Mouse (Mus musculus): ENCODE measurements around the gene Cop1. TPM values are rescaled to one million over a fixed set of nuclear protein-coding genes. Genes with fewer than 3 reads are reported as not detected.

Cop1 gene
- polyA plus RNA-seq, 1 experiment from 2014 or later, result 62.4 TPM

- Histone ChIP-seq H3K27me3 (ENCODE audit: control insufficient read depth, insufficient read depth, low read length) (no peaks in the 10 kb centered on the region), H3K27ac (ENCODE audit: low read depth, low read length) (no peak overlapping the region), H3K4me2 (no peak overlapping the region), H3K36me3 (ENCODE audit: control insufficient read depth, insufficient read depth, low read length) (no peaks in the 10 kb centered on the region), H3K4me3 (ENCODE audit: low read depth, low read length) (no peak overlapping the region), H3K9me3 (replicated peaks; ENCODE audit: control insufficient read depth, low read length) (no peaks in the 10 kb centered on the region), H3K9ac (ENCODE audit: low read depth, low read length) (no peak overlapping the region), H3K4me1 (ENCODE audit: control insufficient read depth, insufficient read depth, low read length) (no peaks in the 10 kb centered on the region)
- ATAC-seq (replicated peaks; ENCODE audit: insufficient number of reproducible peaks, low FRiP score, low TSS enrichment), result no peak
- WGBS (ENCODE audit: insufficient replicate concordance), result 63% methylated on average over 1 of the region's 1 CpGs
Measured at GRCm38 (mm10) chr1:159382218-159382617, 150.1 kb downstream of the Cop1 start.

GRCm38 (mm10) chr1:159382916-159383315 is 150.8 kb downstream of the Cop1 start:
- H3K4me3 ChIP-seq (ENCODE audit: low read depth, low read length), result no peak overlapping the region
- H3K27me3 ChIP-seq (ENCODE audit: control insufficient read depth, insufficient read depth, low read length), result no peaks in the 10 kb centered on the region
- H3K27ac ChIP-seq (ENCODE audit: low read depth, low read length), result no peak overlapping the region
- WGBS (ENCODE audit: insufficient replicate concordance), result 80% methylated on average over 2 of the region's 2 CpGs
- no peaks in the 10 kb centered on the region for H3K4me1 ChIP-seq (ENCODE audit: control insufficient read depth, insufficient read depth, low read length)
- H3K36me3 ChIP-seq (ENCODE audit: control insufficient read depth, insufficient read depth, low read length), result no peaks in the 10 kb centered on the region
- ATAC-seq (replicated peaks; ENCODE audit: insufficient number of reproducible peaks, low FRiP score, low TSS enrichment), result no peak
- no peaks in the 10 kb centered on the region for H3K9me3 ChIP-seq (replicated peaks; ENCODE audit: control insufficient read depth, low read length)
- H3K4me2 ChIP-seq, result no peak overlapping the region
- no peak overlapping the region for H3K9ac ChIP-seq (ENCODE audit: low read depth, low read length)

GRCm38 (mm10) chr1:159386458-159386857 is 154.3 kb downstream of the Cop1 start:
- no peaks in the 10 kb centered on the region for H3K27me3 ChIP-seq (ENCODE audit: control insufficient read depth, insufficient read depth, low read length)
- no peak overlapping the region for H3K27ac ChIP-seq (ENCODE audit: low read depth, low read length)
- no peaks in the 10 kb centered on the region for H3K4me1 ChIP-seq (ENCODE audit: control insufficient read depth, insufficient read depth, low read length)
- H3K4me2 ChIP-seq, result no peak overlapping the region
- H3K36me3 ChIP-seq (ENCODE audit: control insufficient read depth, insufficient read depth, low read length), result no peaks in the 10 kb centered on the region
- H3K9ac ChIP-seq (ENCODE audit: low read depth, low read length), result no peak overlapping the region
- 42% methylated on average over 5 of the region's 5 CpGs for WGBS (ENCODE audit: insufficient replicate concordance)
- ATAC-seq (replicated peaks; ENCODE audit: insufficient number of reproducible peaks, low FRiP score, low TSS enrichment), result no peak
- no peaks in the 10 kb centered on the region for H3K9me3 ChIP-seq (replicated peaks; ENCODE audit: control insufficient read depth, low read length)
- no peak overlapping the region for H3K4me3 ChIP-seq (ENCODE audit: low read depth, low read length)

- no peak overlapping the region for H3K9ac ChIP-seq (ENCODE audit: low read depth, low read length)
- H3K27me3 ChIP-seq (ENCODE audit: control insufficient read depth, insufficient read depth, low read length), result no peaks in the 10 kb centered on the region
- no peak overlapping the region for H3K4me2 ChIP-seq
- H3K27ac ChIP-seq (ENCODE audit: low read depth, low read length), result no peak overlapping the region
- no peaks in the 10 kb centered on the region for H3K4me1 ChIP-seq (ENCODE audit: control insufficient read depth, insufficient read depth, low read length)
- 81% methylated on average over 13 of the region's 13 CpGs for WGBS (ENCODE audit: insufficient replicate concordance)
- no peaks in the 10 kb centered on the region for H3K9me3 ChIP-seq (replicated peaks; ENCODE audit: control insufficient read depth, low read length)
- no peaks in the 10 kb centered on the region for H3K36me3 ChIP-seq (ENCODE audit: control insufficient read depth, insufficient read depth, low read length)
- ATAC-seq (replicated peaks; ENCODE audit: insufficient number of reproducible peaks, low FRiP score, low TSS enrichment), result no peak
- no peak overlapping the region for H3K4me3 ChIP-seq (ENCODE audit: low read depth, low read length)
Measured at GRCm38 (mm10) chr1:159388565-159389024, 156.5 kb downstream of the Cop1 start.

GRCm38 (mm10) chr1:159390049-159390448 is 157.9 kb downstream of the Cop1 start:
- no peak overlapping the region for H3K27ac ChIP-seq (ENCODE audit: low read depth, low read length)
- no peak overlapping the region for H3K4me2 ChIP-seq
- H3K4me1 ChIP-seq (ENCODE audit: control insufficient read depth, insufficient read depth, low read length), result no peaks in the 10 kb centered on the region
- no peak for ATAC-seq (replicated peaks; ENCODE audit: insufficient number of reproducible peaks, low FRiP score, low TSS enrichment)
- H3K4me3 ChIP-seq (ENCODE audit: low read depth, low read length), result no peak overlapping the region
- no peaks in the 10 kb centered on the region for H3K9me3 ChIP-seq (replicated peaks; ENCODE audit: control insufficient read depth, low read length)
- WGBS (ENCODE audit: insufficient replicate concordance), result 18% methylated on average over 14 of the region's 14 CpGs
- H3K9ac ChIP-seq (ENCODE audit: low read depth, low read length), result no peak overlapping the region
- no peaks in the 10 kb centered on the region for H3K36me3 ChIP-seq (ENCODE audit: control insufficient read depth, insufficient read depth, low read length)
- H3K27me3 ChIP-seq (ENCODE audit: control insufficient read depth, insufficient read depth, low read length), result no peaks in the 10 kb centered on the region

GRCm38 (mm10) chr1:159392667-159393066 is 160.5 kb downstream of the Cop1 start:
- Histone ChIP-seq H3K9me3 (replicated peaks; ENCODE audit: control insufficient read depth, low read length) (no peaks in the 10 kb centered on the region), H3K4me1 (ENCODE audit: control insufficient read depth, insufficient read depth, low read length) (no peaks in the 10 kb centered on the region), H3K36me3 (ENCODE audit: control insufficient read depth, insufficient read depth, low read length) (no peaks in the 10 kb centered on the region), H3K4me2 (no peak overlapping the region), H3K9ac (ENCODE audit: low read depth, low read length) (no peak overlapping the region), H3K4me3 (ENCODE audit: low read depth, low read length) (no peak overlapping the region), H3K27me3 (ENCODE audit: control insufficient read depth, insufficient read depth, low read length) (no peaks in the 10 kb centered on the region), H3K27ac (ENCODE audit: low read depth, low read length) (no peak overlapping the region)
- ATAC-seq (replicated peaks; ENCODE audit: insufficient number of reproducible peaks, low FRiP score, low TSS enrichment), result no peak
- 63% methylated on average over 8 of the region's 8 CpGs for whole genome bisulfite sequencing (ENCODE audit: insufficient replicate concordance)

GRCm38 (mm10) chr1:159393070-159393699 is 161.1 kb downstream of the Cop1 start:
- H3K27ac ChIP-seq (ENCODE audit: low read depth, low read length), result no peak overlapping the region
- no peak overlapping the region for H3K4me3 ChIP-seq (ENCODE audit: low read depth, low read length)
- no peak overlapping the region for H3K9ac ChIP-seq (ENCODE audit: low read depth, low read length)
- WGBS (ENCODE audit: insufficient replicate concordance), result 37% methylated on average over 6 of the region's 6 CpGs
- no peaks in the 10 kb centered on the region for H3K4me1 ChIP-seq (ENCODE audit: control insufficient read depth, insufficient read depth, low read length)
- no peaks in the 10 kb centered on the region for H3K27me3 ChIP-seq (ENCODE audit: control insufficient read depth, insufficient read depth, low read length)
- no peaks in the 10 kb centered on the region for H3K9me3 ChIP-seq (replicated peaks; ENCODE audit: control insufficient read depth, low read length)
- no peak for ATAC-seq (replicated peaks; ENCODE audit: insufficient number of reproducible peaks, low FRiP score, low TSS enrichment)
- H3K36me3 ChIP-seq (ENCODE audit: control insufficient read depth, insufficient read depth, low read length), result no peaks in the 10 kb centered on the region
- H3K4me2 ChIP-seq, result no peak overlapping the region

GRCm38 (mm10) chr1:159393931-159394330 is 161.8 kb downstream of the Cop1 start:
- no peak for ATAC-seq (replicated peaks; ENCODE audit: insufficient number of reproducible peaks, low FRiP score, low TSS enrichment)
- H3K9me3 ChIP-seq (replicated peaks; ENCODE audit: control insufficient read depth, low read length), result no peaks in the 10 kb centered on the region
- H3K27ac ChIP-seq (ENCODE audit: low read depth, low read length), result no peak overlapping the region
- H3K27me3 ChIP-seq (ENCODE audit: control insufficient read depth, insufficient read depth, low read length), result no peaks in the 10 kb centered on the region
- WGBS (ENCODE audit: insufficient replicate concordance), result 57% methylated on average over 1 of the region's 1 CpGs
- H3K36me3 ChIP-seq (ENCODE audit: control insufficient read depth, insufficient read depth, low read length), result no peaks in the 10 kb centered on the region
- H3K4me3 ChIP-seq (ENCODE audit: low read depth, low read length), result no peak overlapping the region
- H3K9ac ChIP-seq (ENCODE audit: low read depth, low read length), result no peak overlapping the region
- no peak overlapping the region for H3K4me2 ChIP-seq
- no peaks in the 10 kb centered on the region for H3K4me1 ChIP-seq (ENCODE audit: control insufficient read depth, insufficient read depth, low read length)

GRCm38 (mm10) chr1:159396515-159396914 is 164.4 kb downstream of the Cop1 start:
- 10% methylated on average over 9 of the region's 9 CpGs for WGBS (ENCODE audit: insufficient replicate concordance)
- no peak overlapping the region for H3K27ac ChIP-seq (ENCODE audit: low read depth, low read length)
- no peaks in the 10 kb centered on the region for H3K36me3 ChIP-seq (ENCODE audit: control insufficient read depth, insufficient read depth, low read length)
- no peaks in the 10 kb centered on the region for H3K4me1 ChIP-seq (ENCODE audit: control insufficient read depth, insufficient read depth, low read length)
- H3K9ac ChIP-seq (ENCODE audit: low read depth, low read length), result no peak overlapping the region
- H3K4me2 ChIP-seq, result peak overlapping the region; percentile 54
- no peaks in the 10 kb centered on the region for H3K9me3 ChIP-seq (replicated peaks; ENCODE audit: control insufficient read depth, low read length)
- H3K27me3 ChIP-seq (ENCODE audit: control insufficient read depth, insufficient read depth, low read length), result no peaks in the 10 kb centered on the region
- H3K4me3 ChIP-seq (ENCODE audit: low read depth, low read length), result no peak overlapping the region
- ATAC-seq (replicated peaks; ENCODE audit: insufficient number of reproducible peaks, low FRiP score, low TSS enrichment), result no peak

All from heart, embryonic 11.5 days (tissue).